Mouse (Mus musculus): ENCODE data around the gene 1700034J05Rik. TPM values are rescaled to one million over a fixed set of nuclear protein-coding genes. Genes with fewer than 3 reads are reported as not detected.

Gene 1700034J05Rik
- polyA plus RNA-seq, 1 experiment: not detected

DNA sequence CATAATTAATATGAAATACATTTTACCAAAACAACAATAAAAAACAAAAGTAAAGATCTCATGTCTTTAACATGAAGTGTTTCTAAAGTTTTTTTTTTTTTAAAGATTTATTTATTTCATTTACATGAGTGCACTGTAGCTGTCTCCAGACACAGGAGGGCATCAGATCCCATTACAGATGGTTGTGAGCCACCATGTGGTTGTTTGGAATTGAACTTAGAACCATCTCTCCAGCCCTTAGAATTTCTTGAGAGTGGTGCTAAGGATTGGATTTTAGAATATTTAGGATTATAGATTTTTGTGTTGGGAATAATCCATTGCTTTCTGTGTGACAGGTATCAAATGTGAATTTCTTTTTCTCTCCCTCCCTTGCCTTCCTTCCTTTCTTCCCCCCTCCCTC is 10.2 kb downstream of the 1700034J05Rik start:
- no peak overlapping the region for H3K4me3 ChIP-seq (ENCODE audit: low read depth, low read length)
- H3K27me3 ChIP-seq (ENCODE audit: control insufficient read depth, insufficient read depth, low read length, poor library complexity, severe bottlenecking): no peaks in the 10 kb centered on the region
- no peaks in the 10 kb centered on the region for H3K4me1 ChIP-seq (ENCODE audit: control insufficient read depth, insufficient read depth, low read length)
- H3K27ac ChIP-seq (ENCODE audit: insufficient read depth, low read length): no peak overlapping the region
- H3K9ac ChIP-seq (ENCODE audit: low read depth, poor library complexity, severe bottlenecking): no peak overlapping the region
- H3K9me3 ChIP-seq (replicated peaks; ENCODE audit: control insufficient read depth, insufficient read depth, low read length, poor library complexity, severe bottlenecking): no peaks in the 10 kb centered on the region
- no peaks in the 10 kb centered on the region; the same call in 1 of the 2 replicates for H3K36me3 ChIP-seq (ENCODE audit: control insufficient read depth, insufficient read depth, low read length, poor library complexity, severe bottlenecking)
- TF ChIP-seq POLR2A (IDR thresholded peaks at IDR 0.05; ENCODE audit: insufficient read depth, low read length) (no peak), CTCF (IDR thresholded peaks at IDR 0.05; ENCODE audit: low read depth, low read length) (no peak), EP300 (IDR thresholded peaks at IDR 0.05; ENCODE audit: insufficient read depth, low read depth, low read length) (no peak)

DNA sequence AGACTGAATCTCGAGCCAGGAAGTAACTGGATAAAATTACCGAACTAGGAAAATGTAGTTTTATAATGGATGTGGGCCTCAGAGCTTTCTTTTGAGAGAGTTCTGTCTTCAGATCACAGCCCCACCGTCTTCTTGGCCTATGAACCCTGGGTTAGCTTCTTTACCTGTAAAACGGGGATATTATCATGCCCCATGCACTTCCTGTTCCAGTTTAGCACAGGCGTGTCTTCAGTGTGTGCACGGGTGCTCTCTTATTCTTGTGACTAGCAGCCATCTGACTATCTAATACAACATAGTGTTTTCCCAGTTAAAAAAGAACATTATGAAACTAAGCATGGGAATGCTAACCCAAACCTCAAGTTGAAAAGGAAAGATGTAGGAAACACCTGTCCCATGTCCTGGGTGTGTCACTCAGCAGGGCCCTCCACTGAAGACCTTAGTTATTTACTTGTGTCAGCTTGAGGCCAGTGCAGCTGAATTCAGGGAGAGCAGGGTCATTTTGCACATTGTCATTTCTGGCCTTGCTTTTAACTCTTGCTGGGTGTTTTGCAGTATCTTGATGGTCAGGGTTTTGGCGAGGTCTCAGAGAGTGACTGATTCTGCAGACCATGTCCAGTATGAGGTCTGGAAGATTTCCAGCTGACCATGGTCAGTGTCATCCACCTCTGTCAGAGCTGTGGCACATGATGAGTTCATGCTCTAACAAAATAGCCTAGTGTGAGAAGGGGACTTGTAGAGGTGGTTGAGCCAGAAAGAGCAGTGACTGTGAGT is 12.5 kb downstream of the 1700034J05Rik start:
- no peaks in the 10 kb centered on the region for H3K4me1 ChIP-seq (ENCODE audit: control insufficient read depth, insufficient read depth, low read length)
- no peak overlapping the region for H3K9ac ChIP-seq (ENCODE audit: low read depth, poor library complexity, severe bottlenecking)
- TF ChIP-seq CTCF (IDR thresholded peaks at IDR 0.05; ENCODE audit: low read depth, low read length) (no peak), POLR2A (IDR thresholded peaks at IDR 0.05; ENCODE audit: insufficient read depth, low read length) (no peak), EP300 (IDR thresholded peaks at IDR 0.05; ENCODE audit: insufficient read depth, low read depth, low read length) (no peak)
- H3K4me3 ChIP-seq (ENCODE audit: low read depth, low read length): no peak overlapping the region
- H3K27ac ChIP-seq (ENCODE audit: insufficient read depth, low read length): no peak overlapping the region
- no peaks in the 10 kb centered on the region; the same call in 1 of the 2 replicates for H3K36me3 ChIP-seq (ENCODE audit: control insufficient read depth, insufficient read depth, low read length, poor library complexity, severe bottlenecking)
- no peaks in the 10 kb centered on the region for H3K9me3 ChIP-seq (replicated peaks; ENCODE audit: control insufficient read depth, insufficient read depth, low read length, poor library complexity, severe bottlenecking)
- H3K27me3 ChIP-seq (ENCODE audit: control insufficient read depth, insufficient read depth, low read length, poor library complexity, severe bottlenecking): no peaks in the 10 kb centered on the region

GRCm38 (mm10) chr6:146939026-146939425 is 15.2 kb downstream of the 1700034J05Rik start:
- no peak overlapping the region for H3K9ac ChIP-seq (ENCODE audit: low read depth, poor library complexity, severe bottlenecking)
- no peak overlapping the region for H3K27ac ChIP-seq (ENCODE audit: insufficient read depth, low read length)
- H3K27me3 ChIP-seq (ENCODE audit: control insufficient read depth, insufficient read depth, low read length, poor library complexity, severe bottlenecking): no peaks in the 10 kb centered on the region
- no peaks in the 10 kb centered on the region for H3K9me3 ChIP-seq (replicated peaks; ENCODE audit: control insufficient read depth, insufficient read depth, low read length, poor library complexity, severe bottlenecking)
- H3K4me1 ChIP-seq (ENCODE audit: control insufficient read depth, insufficient read depth, low read length): no peaks in the 10 kb centered on the region
- no peak overlapping the region for H3K4me3 ChIP-seq (ENCODE audit: low read depth, low read length)
- TF ChIP-seq CTCF (IDR thresholded peaks at IDR 0.05; ENCODE audit: low read depth, low read length): no peak
- TF ChIP-seq EP300 (IDR thresholded peaks at IDR 0.05; ENCODE audit: insufficient read depth, low read depth, low read length): no peak
- no peak for TF ChIP-seq POLR2A (IDR thresholded peaks at IDR 0.05; ENCODE audit: insufficient read depth, low read length)
- no peaks in the 10 kb centered on the region; the same call in 1 of the 2 replicates for H3K36me3 ChIP-seq (ENCODE audit: control insufficient read depth, insufficient read depth, low read length, poor library complexity, severe bottlenecking)

GRCm38 (mm10) chr6:146935957-146936356 is 18.3 kb downstream of the 1700034J05Rik start:
- no peak for TF ChIP-seq CTCF (IDR thresholded peaks at IDR 0.05; ENCODE audit: low read depth, low read length)
- TF ChIP-seq POLR2A (IDR thresholded peaks at IDR 0.05; ENCODE audit: insufficient read depth, low read length): no peak
- no peak for TF ChIP-seq EP300 (IDR thresholded peaks at IDR 0.05; ENCODE audit: insufficient read depth, low read depth, low read length)
- H3K36me3 ChIP-seq (ENCODE audit: control insufficient read depth, insufficient read depth, low read length, poor library complexity, severe bottlenecking): no peaks in the 10 kb centered on the region; the same call in 1 of the 2 replicates
- H3K27me3 ChIP-seq (ENCODE audit: control insufficient read depth, insufficient read depth, low read length, poor library complexity, severe bottlenecking): no peaks in the 10 kb centered on the region
- no peaks in the 10 kb centered on the region for H3K9me3 ChIP-seq (replicated peaks; ENCODE audit: control insufficient read depth, insufficient read depth, low read length, poor library complexity, severe bottlenecking)
- H3K27ac ChIP-seq (ENCODE audit: insufficient read depth, low read length): no peak overlapping the region
- H3K4me3 ChIP-seq (ENCODE audit: low read depth, low read length): no peak overlapping the region
- H3K4me1 ChIP-seq (ENCODE audit: control insufficient read depth, insufficient read depth, low read length): no peaks in the 10 kb centered on the region
- no peak overlapping the region for H3K9ac ChIP-seq (ENCODE audit: low read depth, poor library complexity, severe bottlenecking)

DNA sequence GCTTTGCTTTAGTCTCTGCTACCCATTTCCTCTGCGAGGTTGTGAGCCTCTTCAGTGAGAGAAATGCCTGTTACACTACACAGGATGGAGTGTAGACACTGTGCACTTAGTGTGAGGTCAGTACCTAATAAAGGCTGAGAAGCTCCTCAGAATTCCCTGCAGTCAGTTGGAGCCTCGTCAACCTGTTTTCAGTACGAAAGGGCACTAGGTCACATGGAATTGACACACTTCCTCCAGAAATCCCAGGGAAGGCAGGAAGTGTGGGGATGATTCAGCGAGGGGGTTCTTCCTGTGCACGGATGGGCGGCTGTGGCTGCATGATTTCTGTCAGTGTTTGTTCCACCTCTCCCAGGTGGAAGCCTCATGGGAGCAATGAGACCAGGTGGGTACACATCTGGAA is 21.1 kb downstream of the 1700034J05Rik start:
- no peaks in the 10 kb centered on the region for H3K36me3 ChIP-seq (ENCODE audit: control insufficient read depth, insufficient read depth, low read length, poor library complexity, severe bottlenecking)
- H3K9ac ChIP-seq (ENCODE audit: low read depth, poor library complexity, severe bottlenecking): no peak overlapping the region
- H3K9me3 ChIP-seq (replicated peaks; ENCODE audit: control insufficient read depth, insufficient read depth, low read length, poor library complexity, severe bottlenecking): no peaks in the 10 kb centered on the region
- no peaks in the 10 kb centered on the region for H3K4me1 ChIP-seq (ENCODE audit: control insufficient read depth, insufficient read depth, low read length)
- H3K4me3 ChIP-seq (ENCODE audit: low read depth, low read length): no peak overlapping the region
- H3K27ac ChIP-seq (ENCODE audit: insufficient read depth, low read length): no peak overlapping the region
- TF ChIP-seq CTCF (IDR thresholded peaks at IDR 0.05; ENCODE audit: low read depth, low read length) (no peak), EP300 (IDR thresholded peaks at IDR 0.05; ENCODE audit: insufficient read depth, low read depth, low read length) (no peak), POLR2A (IDR thresholded peaks at IDR 0.05; ENCODE audit: insufficient read depth, low read length) (no peak)
- H3K27me3 ChIP-seq (ENCODE audit: control insufficient read depth, insufficient read depth, low read length, poor library complexity, severe bottlenecking): no peaks in the 10 kb centered on the region

GRCm38 (mm10) chr6:146929031-146929430 is 25.2 kb downstream of the 1700034J05Rik start:
- Histone ChIP-seq H3K9me3 (replicated peaks; ENCODE audit: control insufficient read depth, insufficient read depth, low read length, poor library complexity, severe bottlenecking) (no peaks in the 10 kb centered on the region), H3K4me1 (ENCODE audit: control insufficient read depth, insufficient read depth, low read length) (peaks cover 4% of the 10 kb centered on the region), H3K4me3 (ENCODE audit: low read depth, low read length) (no peak overlapping the region), H3K36me3 (ENCODE audit: control insufficient read depth, insufficient read depth, low read length, poor library complexity, severe bottlenecking) (no peaks in the 10 kb centered on the region), H3K27ac (ENCODE audit: insufficient read depth, low read length) (no peak overlapping the region), H3K27me3 (ENCODE audit: control insufficient read depth, insufficient read depth, low read length, poor library complexity, severe bottlenecking) (no peaks in the 10 kb centered on the region), H3K9ac (ENCODE audit: low read depth, poor library complexity, severe bottlenecking) (no peak overlapping the region)
- TF ChIP-seq EP300 (IDR thresholded peaks at IDR 0.05; ENCODE audit: insufficient read depth, low read depth, low read length) (no peak), POLR2A (IDR thresholded peaks at IDR 0.05; ENCODE audit: insufficient read depth, low read length) (no peak), CTCF (IDR thresholded peaks at IDR 0.05; ENCODE audit: low read depth, low read length) (no peak)
